Mouse (Mus musculus): ENCODE results near the gene Tnxb.

Gene Tnxb

GRCm38 (mm10) chr17:34659181-34659896 is 11.0 kb upstream of the Tnxb start:
- 63% methylated on average over 12 of the region's 12 CpGs for WGBS

- 43% methylated on average over 3 of the region's 3 CpGs for WGBS
Observed at GRCm38 (mm10) chr17:34659897-34660214, 10.5 kb upstream of the Tnxb start.

GRCm38 (mm10) chr17:34660259-34660820 is 10.0 kb upstream of the Tnxb start:
- WGBS: 38% methylated on average over 11 of the region's 11 CpGs

GRCm38 (mm10) chr17:34661121-34661591 is 9.2 kb upstream of the Tnxb start:
- 11% methylated on average over 19 of the region's 19 CpGs for WGBS

GRCm38 (mm10) chr17:34662468-34662867 is 7.9 kb upstream of the Tnxb start:
- 86% methylated on average over 1 of the region's 1 CpGs for WGBS

GRCm38 (mm10) chr17:34662978-34663377 is 7.4 kb upstream of the Tnxb start:
- WGBS: 88% methylated on average over 8 of the region's 8 CpGs

GRCm38 (mm10) chr17:34663558-34663957 is 6.8 kb upstream of the Tnxb start:
- 59% methylated on average over 1 of the region's 1 CpGs for WGBS

- 76% methylated on average over 7 of the region's 7 CpGs for WGBS
Observed at GRCm38 (mm10) chr17:34664472-34664871, 5.9 kb upstream of the Tnxb start.

GRCm38 (mm10) chr17:34671151-34672066 is 1.1 kb downstream of the Tnxb start:
- 11% methylated on average over 89 of the region's 93 CpGs for WGBS

GRCm38 (mm10) chr17:34672246-34672792 is 2.0 kb downstream of the Tnxb start:
- 32% methylated on average over 49 of the region's 49 CpGs for WGBS

GRCm38 (mm10) chr17:34673139-34673538 is 2.8 kb downstream of the Tnxb start:
- WGBS: 93% methylated on average over 7 of the region's 7 CpGs

- WGBS: 75% methylated on average over 11 of the region's 11 CpGs
Observed at GRCm38 (mm10) chr17:34674524-34675204, 4.3 kb downstream of the Tnxb start.

- 75% methylated on average over 13 of the region's 13 CpGs for whole genome bisulfite sequencing
Observed at GRCm38 (mm10) chr17:34675205-34676092, 5.1 kb downstream of the Tnxb start.

GRCm38 (mm10) chr17:34676093-34676460 is 5.7 kb downstream of the Tnxb start:
- WGBS: 61% methylated on average over 6 of the region's 6 CpGs

- whole genome bisulfite sequencing: 80% methylated on average over 12 of the region's 12 CpGs
Observed at GRCm38 (mm10) chr17:34676671-34677070, 6.3 kb downstream of the Tnxb start.

GRCm38 (mm10) chr17:34680191-34680590 is 9.9 kb downstream of the Tnxb start:
- 90% methylated on average over 26 of the region's 26 CpGs for WGBS

- 73% methylated on average over 4 of the region's 4 CpGs for WGBS
Observed at GRCm38 (mm10) chr17:34680621-34681020, 10.3 kb downstream of the Tnxb start.

- 69% methylated on average over 17 of the region's 17 CpGs for WGBS
Observed at GRCm38 (mm10) chr17:34681132-34681571, 10.8 kb downstream of the Tnxb start.

- 80% methylated on average over 11 of the region's 11 CpGs for WGBS
Observed at GRCm38 (mm10) chr17:34681881-34682536, 11.7 kb downstream of the Tnxb start.

- 80% methylated on average over 8 of the region's 8 CpGs for WGBS
Observed at GRCm38 (mm10) chr17:34683179-34683578, 12.8 kb downstream of the Tnxb start.

All from cerebral cortex, adult 2 months (tissue).